Comparison of ENCODE assay signal across 13 mouse cellular contexts in the genomic region with DNA sequence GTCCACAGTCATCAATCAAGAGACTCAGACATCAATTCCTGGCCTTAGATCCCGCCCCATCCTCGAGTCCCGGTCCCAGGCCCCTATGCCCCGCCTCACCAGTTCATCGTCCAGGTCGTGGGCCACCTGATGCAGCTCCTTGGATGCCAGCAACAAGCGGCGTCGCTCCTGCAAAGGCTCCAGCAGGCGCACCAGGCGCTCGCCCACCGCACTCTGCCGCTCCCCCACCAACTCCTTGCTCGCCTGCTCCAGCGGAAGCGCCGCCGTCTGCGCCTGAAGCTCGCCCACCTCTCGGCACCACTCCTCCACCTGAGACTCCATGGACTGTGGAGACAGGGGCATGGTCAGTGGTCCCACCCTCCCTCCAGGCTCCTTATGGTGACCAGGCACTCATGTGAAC. TPM values are rescaled to one million over a fixed set of nuclear protein-coding genes. Genes with fewer than 3 reads are reported as not detected.
DNase-seq lines count a peak whose midpoint lies in the region; ATAC-seq and TF ChIP-seq lines count a peak whose summit lies in the region.
"Had no signal": no experiment of that assay in that cellular context is flagged by ENCODE, and none has a peak within 500 bp of the region (broad histone marks: within the 10 kb centered on the region; RNA-seq: fewer than 3 reads in every experiment).

No protein-coding gene starts in this region.

- no peak overlapping the region; the same call in 1 of the 2 replicates for H3K9ac ChIP-seq in embryonic facial prominence, embryonic 14.5 days (ENCODE audit: low read depth, low read length)
- H3K9ac ChIP-seq in midbrain, embryonic 15.5 days = no peak overlapping the region

- no peak for TF ChIP-seq CTCF in left cerebral cortex, adult 2 months (IDR thresholded peaks at IDR 0.05)

- intact Hi-C loops in left cerebral cortex, adult 2 months (cut with DNase I) = no loop called here
- intact Hi-C loops in left cerebral cortex, postnatal 4 days (cut with DNase I) = no loop called here

- peaks cover 5% of the 10 kb centered on the region; the same call in 1 of the 2 replicates for H3K9me3 ChIP-seq in embryonic facial prominence, embryonic 14.5 days (ENCODE audit: control insufficient read depth, low read length)
- H3K9me3 ChIP-seq in midbrain, embryonic 15.5 days = no peaks in the 10 kb centered on the region

- peak; percentile 29 for DNase-seq in embryo, embryonic 10 days (ENCODE audit: low spot score)
- no peak for DNase-seq in embryo, embryonic 11 days
- peak; percentile 71 to 72 for DNase-seq in left cerebral cortex, adult 2 months (ENCODE audit: extremely low spot score in 1 of 2, low spot score in 2 of 2)
- DNase-seq in left cerebral cortex, postnatal 4 days = no peak
- DNase-seq in embryonic facial prominence, embryonic 14.5 days (ENCODE audit: low spot score) = no peak
- DNase-seq in gastrocnemius, adult 18-20 months (ENCODE audit: low spot score) = no peak
- DNase-seq in retina, postnatal 1 day = no peak
- DNase-seq: cerebellum, postnatal 36 days; gastrocnemius, adult 2 months; spleen, adult 18-20 months had no signal

- 0% methylated on average over 5 of the region's 22 CpGs for WGBS in embryonic facial prominence, embryonic 14.5 days
- WGBS in midbrain, embryonic 15.5 days = 2% methylated on average over 22 of the region's 22 CpGs

- peak overlapping the region; percentile 34 for H3K4me2 ChIP-seq in embryonic facial prominence, embryonic 14.5 days (ENCODE audit: low read depth, low read length)
- H3K4me2 ChIP-seq in midbrain, embryonic 15.5 days = 0 out of 2 replicates have a peak overlapping the region, but pooled peaks have one; percentile 1

- ATAC-seq in embryonic facial prominence, embryonic 14.5 days (ENCODE audit: low read depth) = no peak
- ATAC-seq in midbrain, embryonic 15.5 days (replicated peaks) = no peak

- H3K36me3 ChIP-seq in embryonic facial prominence, embryonic 14.5 days (ENCODE audit: control insufficient read depth, insufficient read depth, low read length) = no peaks in the 10 kb centered on the region
- H3K36me3 ChIP-seq in midbrain, embryonic 15.5 days (replicated peaks) = peaks cover 10% of the 10 kb centered on the region

- peaks cover 73% of the 10 kb centered on the region for H3K27me3 ChIP-seq in embryonic facial prominence, embryonic 14.5 days (replicated peaks; ENCODE audit: control insufficient read depth, insufficient read depth, low read length)
- H3K27me3 ChIP-seq in midbrain, embryonic 15.5 days (replicated peaks) = peaks cover 82% of the 10 kb centered on the region

- peaks cover 5% of the 10 kb centered on the region; the same call in 1 of the 2 replicates for H3K4me1 ChIP-seq in embryonic facial prominence, embryonic 14.5 days (ENCODE audit: control insufficient read depth, insufficient read depth, low read length)
- H3K4me1 ChIP-seq in midbrain, embryonic 15.5 days = peaks cover 5% of the 10 kb centered on the region; the same call in 1 of the 2 replicates

- H3K4me3 ChIP-seq in left cerebral cortex, adult 2 months = no peak overlapping the region
- peak overlapping the region; percentile 18; the same call in 1 of the 2 replicates for H3K4me3 ChIP-seq in embryonic facial prominence, embryonic 14.5 days (ENCODE audit: low read depth, low read length)
- H3K4me3 ChIP-seq in midbrain, embryonic 15.5 days = no peak overlapping the region
- H3K4me3 ChIP-seq: gastrocnemius, adult 2 months had no signal

- no peak overlapping the region for H3K27ac ChIP-seq in left cerebral cortex, adult 2 months
- H3K27ac ChIP-seq in embryonic facial prominence, embryonic 14.5 days (replicated peaks; ENCODE audit: low read depth, low read length) = no peak overlapping the region
- H3K27ac ChIP-seq in midbrain, embryonic 15.5 days = no peak overlapping the region
- H3K27ac ChIP-seq: gastrocnemius, adult 2 months had no signal

RNA-seq across cellular contexts. Expression of a gene that starts 18.1 kb away (rescaled TPM):
- total RNA-seq in left cerebral cortex, adult 2 months (2021) = not detected
- not detected for total RNA-seq in left cerebral cortex, postnatal 4 days (2021)
- not detected in 2 replicates for polyA plus RNA-seq in embryonic facial prominence, embryonic 14.5 days (2014; fragmentation: Nextera tagmentation; extraction: Ambion mirVana)
- polyA plus RNA-seq in midbrain, embryonic 15.5 days (2015; fragmentation: Nextera tagmentation; extraction: Ambion mirVana) = not detected in 2 replicates
- total RNA-seq in gastrocnemius, adult 18-20 months (2021) = under 1 TPM in 1 of 2 experiments, not detected in 1; 0.57 TPM
- total RNA-seq: gastrocnemius, adult 2 months; heart, postnatal 25 days; left cerebral cortex, postnatal 10 days had no signal

RNA-seq across cellular contexts. Expression of a gene that starts 19.5 kb away (rescaled TPM):
- total RNA-seq in left cerebral cortex, adult 2 months (2021) = 10 to 100 TPM; 23.2 to 40.3 TPM
- 10 to 100 TPM; 47.2 to 52.4 TPM for total RNA-seq in left cerebral cortex, postnatal 4 days (2021)
- 26.5 and 30.3 TPM in 2 replicates for polyA plus RNA-seq in embryonic facial prominence, embryonic 14.5 days (2014; fragmentation: Nextera tagmentation; extraction: Ambion mirVana)
- 63.9 and 64.7 TPM in 2 replicates for polyA plus RNA-seq in midbrain, embryonic 15.5 days (2015; fragmentation: Nextera tagmentation; extraction: Ambion mirVana)
- 1 to 10 TPM; 2.2 to 3.0 TPM for total RNA-seq in gastrocnemius, adult 18-20 months (2021)

RNA-seq across cellular contexts. Expression of a gene that starts 37.8 kb away (rescaled TPM):
- total RNA-seq in left cerebral cortex, adult 2 months (2021) = 10 to 100 TPM; 48.1 to 51.2 TPM
- 10 to 100 TPM; 41.9 to 52.7 TPM for total RNA-seq in left cerebral cortex, postnatal 4 days (2021)
- polyA plus RNA-seq in embryonic facial prominence, embryonic 14.5 days (2014; fragmentation: Nextera tagmentation; extraction: Ambion mirVana) = 74.2 and 74.8 TPM in 2 replicates
- polyA plus RNA-seq in midbrain, embryonic 15.5 days (2015; fragmentation: Nextera tagmentation; extraction: Ambion mirVana) = 13.4 and 15.7 TPM in 2 replicates
- 10 to 100 TPM; 55.8 to 66.9 TPM for total RNA-seq in gastrocnemius, adult 18-20 months (2021)

Comparison
In these comparisons a context has a peak if more than half of its experiments do, and no peak if none do; other contexts are left out.
1. DNase-seq: peak in embryo, embryonic 10 days (single experiment) and left cerebral cortex, adult 2 months (2 of 2); none in embryo, embryonic 11 days (single experiment), left cerebral cortex, postnatal 4 days (single experiment), embryonic facial prominence, embryonic 14.5 days (single experiment), gastrocnemius, adult 18-20 months (single experiment) and retina, postnatal 1 day (single experiment).
2. RNA of a gene that starts 19.5 kb away (total RNA-seq): 47.2 to 52.4 TPM in left cerebral cortex, postnatal 4 days and 23.2 to 40.3 TPM in left cerebral cortex, adult 2 months; 2.2 to 3.0 TPM in gastrocnemius, adult 18-20 months; every median in the first group is over 4 times any median in the second.